Mouse (Mus musculus) gastrocnemius, postnatal 36 days (tissue): ENCODE results near the gene Cep112. TPM values are rescaled to one million over a fixed set of nuclear protein-coding genes. Genes with fewer than 3 reads are reported as not detected.

Source experiments
- DNase-seq, 2 experiments: peaks; one replicate each; pipeline ENCODE4 v3.0.0; 2022
- intact Hi-C: fragments of 180-260 bp; cut with DNase I; formaldehyde crosslinking; loops from one replicate; pipeline ENCODE4 v1.15.1; 2025
- total RNA-seq, 2 experiments: library from RNA; stranded (reverse); gene quantifications; 2 replicates each; pipeline ENCODE4 v1.2.3; 2021

Gene Cep112
- total RNA-seq, 2 experiments from 2014 or later = 1.9 to 2.2 TPM

- intact Hi-C loops = loop anchor here (10.0 kb wide), 1 partner anchor 802 kb away; no protein-coding TSS in a partner anchor
- no peak for DNase-seq
These were observed 2.2 kb downstream of the Cep112 start for GRCm38 (mm10) chr11:108427191-108427590.

- DNase-seq = no peak
- intact Hi-C loops = loop anchor here (10.0 kb wide), 1 partner anchor 804 kb away; no protein-coding TSS in a partner anchor
These were observed 4.1 kb downstream of the Cep112 start for GRCm38 (mm10) chr11:108429076-108429475.

DNA sequence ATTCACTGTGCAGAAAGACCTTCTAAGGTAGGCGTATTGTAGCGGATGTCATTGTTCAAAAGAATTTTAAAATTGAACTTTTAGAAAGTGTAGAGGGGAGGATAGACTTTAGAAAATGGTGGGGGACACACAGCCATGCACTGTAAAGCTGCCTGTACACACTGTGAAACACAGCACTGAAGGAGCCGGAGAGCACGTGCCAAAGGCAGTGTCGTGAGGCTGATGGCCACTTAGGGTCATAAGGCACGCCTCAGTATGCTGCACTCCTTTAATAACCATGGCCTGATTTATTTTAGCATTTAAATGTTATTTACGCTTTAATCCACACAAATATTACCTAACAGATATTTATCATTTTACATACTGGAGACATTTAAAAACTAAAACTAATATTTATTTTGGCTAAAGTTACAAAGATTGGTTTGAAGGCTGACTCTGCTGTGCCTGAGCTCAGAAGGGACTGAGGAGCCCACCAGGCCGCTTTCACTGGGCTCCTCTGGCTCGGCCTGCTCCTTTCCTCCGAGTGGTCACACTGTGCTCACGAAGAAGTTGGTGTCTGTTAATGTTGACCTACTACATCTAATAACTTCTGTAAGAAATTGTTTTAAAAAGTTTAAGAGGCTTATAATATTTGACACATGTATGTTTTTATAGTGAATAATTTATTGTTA, 19.0 kb downstream of the Cep112 start:
- intact Hi-C loops = no loop called here
- DNase-seq = no peak

DNA sequence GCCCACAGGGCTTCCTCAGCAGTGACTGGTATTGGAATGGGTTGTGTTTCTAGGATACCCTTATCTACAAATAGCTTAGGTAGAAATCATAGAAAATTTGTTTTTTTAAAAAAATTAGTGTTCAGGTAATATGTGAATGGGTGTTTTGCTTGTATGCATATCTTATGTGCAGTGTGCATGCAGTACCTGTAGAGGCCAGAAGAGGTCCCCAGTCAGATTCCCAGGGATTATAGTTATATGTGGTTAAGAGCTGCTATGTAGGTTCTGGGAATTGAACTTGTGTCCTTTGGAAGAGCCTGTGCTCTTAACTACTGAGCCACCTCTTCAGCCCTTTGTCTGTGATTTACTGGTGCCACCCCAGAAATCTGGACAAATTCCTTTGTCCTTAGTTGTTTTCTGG, 22.2 kb downstream of the Cep112 start:
- intact Hi-C loops = loop anchor here (5.0 kb wide), 3 partner anchors 585 to 745 kb away; no protein-coding TSS in a partner anchor
- no peak for DNase-seq

DNA sequence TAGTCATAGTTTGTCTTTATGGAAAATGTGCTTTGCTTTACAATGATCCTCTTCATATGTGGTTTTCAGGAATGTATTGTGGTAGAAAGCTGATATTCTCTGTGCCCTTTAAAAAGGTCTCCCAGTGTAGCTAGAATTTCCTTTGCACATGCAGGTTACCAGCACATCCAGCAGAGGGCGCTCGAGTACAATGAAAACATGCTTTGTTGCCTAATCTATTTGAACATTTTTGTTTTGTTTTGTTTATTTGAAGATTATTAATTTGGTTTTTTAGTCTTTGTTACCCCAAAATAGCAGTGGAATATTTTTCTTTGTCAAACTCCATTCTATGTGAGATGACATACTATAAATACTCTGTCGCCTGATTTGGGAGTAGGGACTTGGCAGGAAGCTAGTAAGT, 24.8 kb downstream of the Cep112 start:
- intact Hi-C loops = loop anchor here (5.0 kb wide), 3 partner anchors 582 to 742 kb away; no protein-coding TSS in a partner anchor
- peak; percentile 53 to 63 for DNase-seq

DNA sequence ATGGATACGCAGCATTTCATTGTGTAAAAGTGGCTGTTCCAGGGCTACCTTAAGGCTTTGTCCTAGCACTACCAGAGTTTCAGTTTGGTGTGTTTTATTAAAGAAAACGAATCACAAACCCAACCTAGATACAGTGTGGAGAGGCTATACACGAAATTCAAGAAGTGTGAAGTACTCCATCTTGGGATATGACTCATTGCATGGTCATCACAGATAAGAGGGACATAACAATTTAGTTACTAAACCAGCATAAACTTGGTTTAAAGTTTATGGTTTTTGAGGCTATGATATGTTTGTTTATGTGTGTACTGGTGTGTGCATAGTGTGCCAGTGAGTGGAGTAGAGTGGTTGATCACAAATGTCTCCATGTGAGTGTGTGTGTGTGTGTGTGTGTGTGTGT, 34.6 kb downstream of the Cep112 start:
- DNase-seq = no peak
- intact Hi-C loops = no loop called here

GRCm38 (mm10) chr11:108464138-108464537, 39.1 kb downstream of the Cep112 start:
- DNase-seq = no peak
- intact Hi-C loops = no loop called here

GRCm38 (mm10) chr11:108464715-108465301, 39.8 kb downstream of the Cep112 start:
- intact Hi-C loops = no loop called here
- DNase-seq = no peak

DNA sequence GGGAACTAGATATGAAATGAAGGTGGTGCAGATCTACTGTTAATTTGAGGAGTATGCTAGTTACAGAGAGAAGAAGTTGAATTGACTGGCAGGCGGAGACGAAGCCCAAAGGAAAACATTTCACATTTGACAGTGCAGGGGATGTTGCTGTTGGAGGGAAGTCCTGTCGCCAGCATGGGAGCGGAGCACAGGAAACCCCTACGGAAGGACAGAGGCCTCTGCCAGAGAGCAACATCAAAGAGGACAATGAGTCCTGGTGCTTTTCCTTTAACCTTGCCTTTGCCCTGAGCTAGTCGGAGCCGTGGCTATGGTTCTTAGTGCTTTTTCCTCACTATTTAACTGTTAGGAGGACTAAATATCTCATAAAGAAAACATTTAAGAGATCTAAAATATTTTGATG, 50.7 kb downstream of the Cep112 start:
- DNase-seq = no peak
- intact Hi-C loops = no loop called here

DNA sequence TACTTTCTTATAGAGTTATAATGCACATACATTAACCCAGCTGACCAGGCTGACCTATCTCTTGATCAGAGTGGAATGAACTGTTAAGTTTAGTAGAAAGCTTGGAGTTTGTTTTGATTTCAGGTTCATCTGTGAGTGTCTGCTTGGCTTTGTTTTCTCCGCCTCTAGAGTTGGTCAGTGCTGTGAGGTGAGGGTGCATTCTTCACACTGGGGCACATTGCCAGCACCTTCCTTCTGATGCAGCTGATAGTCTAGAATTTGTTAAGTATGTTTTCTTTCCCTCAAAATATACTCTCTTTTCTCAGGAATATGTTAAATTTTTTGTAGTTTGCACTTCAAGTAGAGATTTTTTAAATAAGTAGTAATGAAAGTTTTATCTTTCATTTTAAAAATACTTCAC, 51.2 kb downstream of the Cep112 start:
- no peak for DNase-seq
- intact Hi-C loops = no loop called here

GRCm38 (mm10) chr11:108483976-108484375, 59.0 kb downstream of the Cep112 start:
- no peak for DNase-seq
- intact Hi-C loops = no loop called here

- intact Hi-C loops = no loop called here
- no peak for DNase-seq
These were observed 63.3 kb downstream of the Cep112 start for GRCm38 (mm10) chr11:108488256-108488655.

DNA sequence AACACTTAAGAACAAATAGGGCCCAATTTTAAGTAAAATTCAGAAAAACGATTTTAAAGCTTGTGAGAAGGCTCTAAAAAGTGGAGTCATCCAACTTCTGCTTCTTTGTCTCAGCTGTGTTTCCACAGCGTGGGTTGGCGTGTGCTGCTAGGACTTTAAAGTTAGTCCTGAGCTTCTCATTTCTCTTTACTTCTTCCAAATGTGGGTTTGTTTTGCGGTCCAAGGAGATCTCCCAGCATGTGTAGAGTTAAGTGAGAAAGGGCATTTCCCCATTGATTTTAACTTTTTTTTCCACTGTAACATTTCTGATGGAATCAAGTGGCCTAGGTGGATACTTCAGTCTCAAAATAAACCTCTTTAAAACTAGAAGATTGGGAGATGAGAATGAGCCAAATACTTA, 64.9 kb downstream of the Cep112 start:
- intact Hi-C loops = no loop called here
- DNase-seq = no peak

GRCm38 (mm10) chr11:108508190-108508589, 83.2 kb downstream of the Cep112 start:
- intact Hi-C loops = no loop called here
- no peak for DNase-seq

GRCm38 (mm10) chr11:108527725-108528363, 102.9 kb downstream of the Cep112 start:
- intact Hi-C loops = no loop called here
- no peak for DNase-seq

- intact Hi-C loops = no loop called here
- DNase-seq = no peak
These were observed 107.9 kb downstream of the Cep112 start for GRCm38 (mm10) chr11:108532901-108533300.

GRCm38 (mm10) chr11:108534014-108534413, 109.0 kb downstream of the Cep112 start:
- intact Hi-C loops = no loop called here
- no peak for DNase-seq

DNA sequence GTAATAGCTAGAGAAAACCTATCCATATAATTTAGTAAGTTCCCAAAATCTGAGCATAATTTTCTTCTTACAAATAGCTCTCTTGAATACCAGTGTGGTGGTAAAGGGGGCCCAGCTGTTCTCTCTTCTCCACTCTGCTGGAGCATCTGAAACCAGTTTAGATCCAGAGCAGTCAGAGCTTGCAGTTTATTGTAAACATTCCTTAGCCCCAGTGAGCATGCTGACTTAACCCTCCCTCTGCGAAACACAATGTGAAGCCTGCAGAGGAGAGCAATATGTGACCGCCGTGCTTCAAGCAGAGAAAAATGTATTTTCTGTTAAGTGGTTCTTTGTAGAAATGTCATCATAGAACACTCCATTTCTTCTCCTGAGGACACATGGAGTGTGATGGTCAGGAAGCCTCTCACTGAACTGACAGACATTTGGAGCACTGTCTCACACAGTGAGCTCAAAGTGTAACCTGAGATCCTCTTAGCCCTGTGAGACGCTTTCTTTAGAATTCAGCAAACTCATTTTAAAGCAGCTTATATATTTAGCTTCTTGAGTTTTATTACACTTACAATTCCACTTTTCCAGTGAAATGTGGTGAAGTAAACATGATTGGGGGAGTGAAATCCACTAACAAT, 128.1 kb downstream of the Cep112 start:
- DNase-seq = no peak
- intact Hi-C loops = no loop called here

DNA sequence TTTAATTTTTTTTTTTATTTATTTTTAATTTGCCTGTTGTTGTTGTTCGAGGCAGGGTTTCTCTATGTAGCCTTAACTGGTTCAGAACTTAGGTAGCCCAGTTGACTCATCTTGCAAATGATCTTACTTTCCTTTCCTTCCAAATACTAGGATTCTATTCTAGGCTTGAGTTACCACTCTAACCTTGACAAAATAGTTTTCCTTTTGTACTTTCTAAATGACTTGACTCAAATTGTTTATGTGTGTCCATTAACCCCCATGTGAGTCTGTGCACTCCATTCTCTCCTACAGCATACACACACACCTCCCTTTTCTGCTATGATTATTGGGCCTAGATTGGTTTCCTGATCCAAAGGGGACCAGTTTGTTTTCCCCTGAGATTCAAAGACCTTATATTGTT, 128.9 kb downstream of the Cep112 start:
- intact Hi-C loops = no loop called here
- no peak for DNase-seq

DNA sequence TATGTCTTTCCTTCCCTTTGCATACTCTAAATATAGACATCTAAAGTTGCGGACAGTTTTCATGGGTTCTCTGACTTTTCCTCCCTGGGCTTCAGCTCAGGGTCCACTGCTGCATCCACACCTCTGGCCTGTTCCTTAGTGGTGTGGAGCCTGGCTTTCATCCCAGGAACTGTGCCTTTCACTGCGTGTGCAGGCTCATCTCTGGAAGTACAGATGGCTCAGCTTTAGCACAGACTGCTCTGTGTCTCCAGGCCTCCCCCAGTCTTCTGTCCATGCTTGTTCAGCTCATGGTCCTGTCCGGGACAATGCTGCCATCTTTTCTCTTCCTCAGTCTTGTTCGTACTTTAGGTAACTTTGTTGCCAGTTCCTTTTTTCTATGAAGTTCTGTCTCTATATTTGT, 133.6 kb downstream of the Cep112 start:
- intact Hi-C loops = no loop called here
- DNase-seq = no peak

GRCm38 (mm10) chr11:108559506-108559905, 134.5 kb downstream of the Cep112 start:
- intact Hi-C loops = no loop called here

More at GRCm38 (mm10) chr11:108559506-108559905, 134.5 kb downstream of the Cep112 start:
- no peak for DNase-seq
